Mouse (Mus musculus): Measurements from ENCODE around the gene Gm15155.
"Not testable (repeated sequence)": the region's sequence is repeated elsewhere in the genome, so short reads cannot be mapped to it uniquely, and the experiment has no call there.

DNA sequence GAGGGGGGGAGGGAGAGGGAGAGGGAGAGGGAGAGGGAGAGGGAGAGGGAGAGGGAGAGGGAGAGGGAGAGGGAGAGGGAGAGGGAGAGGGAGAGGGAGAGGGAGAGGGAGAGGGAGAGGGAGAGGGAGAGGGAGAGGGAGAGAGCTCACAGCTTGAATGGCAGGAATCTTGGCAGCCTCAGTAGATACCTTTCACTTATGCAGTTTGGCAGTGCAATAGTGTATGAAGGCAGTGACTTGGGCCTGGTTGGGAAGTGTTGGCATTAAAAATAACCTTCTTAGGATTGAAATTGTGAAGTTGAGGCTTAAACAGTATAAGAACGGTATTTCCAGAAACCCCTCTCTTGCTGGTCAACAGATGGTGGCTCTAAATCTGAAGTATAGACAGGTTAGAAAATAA lies 65.9 kb downstream of the Gm15155 start:
- TF ChIP-seq CTCF (IDR thresholded peaks at IDR 0.05; ENCODE audit: extremely low read depth, insufficient read depth, insufficient read length, insufficient replicate concordance); POLR2A (IDR thresholded peaks at IDR 0.05; ENCODE audit: low read depth, low read length): not testable (repeated sequence)

Measured in spleen, adult 2 months (tissue).